Mouse (Mus musculus) liver, postnatal 0 days (tissue): ENCODE measurements around the gene Xpnpep3. TPM values are rescaled to one million over a fixed set of nuclear protein-coding genes. Genes with fewer than 3 reads are reported as not detected.
"Not testable (repeated sequence)": the region's sequence is repeated elsewhere in the genome, so short reads cannot be mapped to it uniquely, and the experiment has no call there.

Source experiments
- ATAC-seq: fragments of 200-750 bp; cut with Nextera tagmentation; 2 replicates; pipeline ENCODE4 v1.8.0; 2017; ENCODE audit warnings: mild to moderate bottlenecking, moderate library complexity
- DNase-seq: peaks from one replicate; pipeline ENCODE4 v3.0.0-alpha.2; 2016
- H3K27ac ChIP-seq: fragments of 300-500 bp; sonication (generic); 2 replicates; pipeline ENCODE4 v1.5.1; 2014; ENCODE audit warnings: antibody characterized with exemption, moderate library complexity, mild to moderate bottlenecking, low read depth
- H3K27me3 ChIP-seq: fragments of 300-500 bp; sonication (generic); 2 replicates; pipeline ENCODE4 v1.6.1; 2014; ENCODE audit warnings: low read length, control low read depth, mixed read lengths; ENCODE audit not compliant: insufficient read depth
- H3K36me3 ChIP-seq: fragments of 300-500 bp; sonication (generic); replicated peaks from 2 replicates; pipeline ENCODE4 v1.6.1; 2014; ENCODE audit warnings: mild to moderate bottlenecking, control low read depth, low read length, moderate library complexity, mixed read lengths; ENCODE audit not compliant: insufficient read depth
- H3K4me1 ChIP-seq: fragments of 300-500 bp; sonication (generic); 2 replicates; pipeline ENCODE4 v1.6.1; 2014; ENCODE audit warnings: antibody characterized with exemption, mild to moderate bottlenecking, control low read depth; ENCODE audit not compliant: insufficient read depth
- H3K4me2 ChIP-seq: fragments of 300-500 bp; sonication (generic); 2 replicates; pipeline ENCODE4 v1.6.1; 2014; ENCODE audit warnings: low read depth, mild to moderate bottlenecking, low read length, moderate library complexity, mixed read lengths
- H3K4me3 ChIP-seq: fragments of 300-500 bp; sonication (generic); 2 replicates; pipeline ENCODE4 v1.5.1; 2014; ENCODE audit warnings: low read depth, low read length
- H3K9ac ChIP-seq: fragments of 300-500 bp; sonication (generic); replicated peaks from 2 replicates; pipeline ENCODE4 v1.6.1; 2014; ENCODE audit warnings: mild to moderate bottlenecking, moderate library complexity
- H3K9me3 ChIP-seq: fragments of 300-500 bp; sonication (generic); 2 replicates; pipeline ENCODE4 v1.6.1; 2016; ENCODE audit warnings: mild to moderate bottlenecking, control low read depth, low read length, mixed read lengths
- CTCF ChIP-seq: sonication (generic); IDR thresholded peaks from 2 replicates; pipeline ENCODE4 v1.5.1; 2016; ENCODE audit warnings: antibody characterized with exemption, low read depth
- EP300 ChIP-seq: IDR thresholded peaks from 2 replicates; pipeline ENCODE4 v1.6.1; 2016; ENCODE audit warnings: antibody characterized with exemption, low read depth, mild to moderate bottlenecking
- WGBS: fragments of 180-500 bp; shearing (Covaris S2); extraction: QIAGEN DNeasy Blood & Tissue Kit; methylation state at CpG from one replicate; pipeline ENCODE4 v1.1.7; 2014; ENCODE audit not compliant: insufficient replicate concordance; 5-methylcytosine and 5-hydroxymethylcytosine counted together
- polyA plus RNA-seq: library from polyadenylated mRNA; unstranded; fragments of >200 nt; fragmentation: Nextera tagmentation; extraction: Ambion mirVana; gene quantifications from 2 replicates; pipeline ENCODE4 v1.2.1, GENCODE M21; 2015

The Xpnpep3 gene
- polyA plus RNA-seq, 1 experiment from 2014 or later, result 4.3 TPM

- TF ChIP-seq EP300 (no peak), CTCF (no peak)
- H3K27ac ChIP-seq, result no peak overlapping the region
- H3K4me3 ChIP-seq, result no peak overlapping the region
- no peaks in the 10 kb centered on the region for H3K27me3 ChIP-seq
- peaks cover 54% of the 10 kb centered on the region for H3K36me3 ChIP-seq
- H3K4me2 ChIP-seq, result no peak overlapping the region
- no peak overlapping the region for H3K9ac ChIP-seq
- peaks cover 7% of the 10 kb centered on the region for H3K4me1 ChIP-seq
- 90% methylated on average over 8 of the region's 8 CpGs for WGBS
- ATAC-seq, result no peak
- no peak for DNase-seq
- no peaks in the 10 kb centered on the region for H3K9me3 ChIP-seq
Measured at GRCm38 (mm10) chr15:81470735-81471134, 70.8 kb downstream of the Xpnpep3 start.

- no peak overlapping the region for H3K27ac ChIP-seq
- no peak for TF ChIP-seq CTCF
- TF ChIP-seq EP300, result no peak
- WGBS, result 80% methylated on average over 5 of the region's 5 CpGs
- peaks cover 55% of the 10 kb centered on the region for H3K36me3 ChIP-seq
- DNase-seq (no peak), ATAC-seq (no peak)
- no peak overlapping the region for H3K4me3 ChIP-seq
- H3K4me1 ChIP-seq, result peaks cover 5% of the 10 kb centered on the region; the same call in 1 of the 2 replicates
- H3K9ac ChIP-seq, result no peak overlapping the region
- no peaks in the 10 kb centered on the region for H3K9me3 ChIP-seq
- H3K27me3 ChIP-seq, result no peaks in the 10 kb centered on the region
- H3K4me2 ChIP-seq, result no peak overlapping the region
Measured at GRCm38 (mm10) chr15:81472256-81472655, 72.3 kb downstream of the Xpnpep3 start.

DNA sequence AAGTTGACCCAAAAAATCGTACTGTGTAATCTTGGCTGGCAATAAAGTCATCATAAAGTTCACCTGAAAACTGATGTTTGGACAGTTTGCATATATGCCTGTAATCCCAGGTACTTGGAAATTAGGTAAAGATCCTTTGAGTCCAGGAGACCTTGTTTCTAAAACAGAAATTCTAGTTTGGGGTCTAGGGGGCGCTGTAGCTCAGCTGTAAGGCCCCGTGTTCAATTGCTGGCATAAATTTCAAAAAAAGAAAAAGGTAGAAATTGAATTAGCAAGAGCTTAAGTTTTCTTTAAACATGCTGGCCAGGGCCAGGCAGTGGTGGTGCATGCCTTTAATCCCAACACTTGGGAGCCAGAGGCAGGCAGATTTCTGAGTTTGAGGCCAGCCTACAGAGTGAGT lies 75.7 kb downstream of the Xpnpep3 start:
- H3K4me3 ChIP-seq, result no peak overlapping the region
- WGBS, result 41% methylated on average over 3 of the region's 3 CpGs
- H3K27me3 ChIP-seq, result no peaks in the 10 kb centered on the region
- TF ChIP-seq EP300 (no peak), CTCF (peak; percentile 62)
- H3K36me3 ChIP-seq, result peaks cover 42% of the 10 kb centered on the region
- H3K27ac ChIP-seq, result no peak overlapping the region
- DNase-seq (no peak), ATAC-seq (no peak)
- no peak overlapping the region for H3K4me2 ChIP-seq
- H3K4me1 ChIP-seq, result no peaks in the 10 kb centered on the region
- H3K9ac ChIP-seq, result no peak overlapping the region
- no peaks in the 10 kb centered on the region for H3K9me3 ChIP-seq

DNA sequence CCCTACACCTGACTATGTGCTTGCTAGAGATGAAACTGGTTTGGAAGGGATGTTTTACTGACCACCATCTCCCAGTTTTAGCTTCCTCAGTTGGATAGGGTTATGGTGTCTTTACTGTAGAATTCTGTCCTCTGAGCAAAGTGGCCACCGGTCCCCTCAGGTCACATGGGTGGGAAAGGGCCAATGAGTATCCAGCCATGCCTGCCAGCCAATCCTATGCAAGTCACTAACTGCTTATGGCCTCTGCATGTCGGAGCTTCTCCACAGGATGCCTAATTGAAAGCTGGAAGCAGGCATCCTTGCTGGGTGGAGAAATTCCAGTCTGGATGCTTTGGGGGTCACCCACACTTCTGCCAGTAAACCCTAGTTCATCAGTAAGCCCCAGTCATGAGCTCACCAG lies 76.7 kb downstream of the Xpnpep3 start:
- TF ChIP-seq EP300, result no peak
- TF ChIP-seq CTCF, result no peak
- Histone ChIP-seq H3K9ac (no peak overlapping the region), H3K27me3 (no peaks in the 10 kb centered on the region), H3K4me3 (no peak overlapping the region), H3K27ac (no peak overlapping the region), H3K4me1 (no peaks in the 10 kb centered on the region), H3K9me3 (no peaks in the 10 kb centered on the region), H3K36me3 (peaks cover 35% of the 10 kb centered on the region), H3K4me2 (peak overlapping the region; percentile 15; the same call in 1 of the 2 replicates)
- ATAC-seq (peak; percentile 20; the same call in 1 of the 2 replicates), DNase-seq (peak; percentile 32)
- WGBS, result 12% methylated on average over 2 of the region's 2 CpGs

- Histone ChIP-seq H3K36me3 (peaks cover 10% of the 10 kb centered on the region; the same call in 1 of the 2 replicates), H3K9ac (no peak overlapping the region), H3K4me3 (no peak overlapping the region), H3K27me3 (no peaks in the 10 kb centered on the region), H3K27ac (no peak overlapping the region), H3K4me1 (no peaks in the 10 kb centered on the region), H3K4me2 (no peak overlapping the region), H3K9me3 (no peaks in the 10 kb centered on the region)
- ATAC-seq (no peak), DNase-seq (no peak)
- no peak for TF ChIP-seq EP300
- TF ChIP-seq CTCF, result no peak
- WGBS, result 68% methylated on average over 21 of the region's 21 CpGs
Measured at GRCm38 (mm10) chr15:81479446-81480213, 79.7 kb downstream of the Xpnpep3 start.

- not testable (repeated sequence) for H3K9ac ChIP-seq, ATAC-seq, H3K4me3 ChIP-seq, DNase-seq, H3K4me2 ChIP-seq, H3K27ac ChIP-seq, H3K4me1 ChIP-seq, H3K27me3 ChIP-seq, H3K36me3 ChIP-seq, H3K9me3 ChIP-seq
- 66% methylated on average over 3 of the region's 3 CpGs for WGBS
Measured at GRCm38 (mm10) chr15:81480284-81480683, 80.3 kb downstream of the Xpnpep3 start.
